13 mouse cellular contexts compared by ENCODE assay signal in the genomic region with DNA sequence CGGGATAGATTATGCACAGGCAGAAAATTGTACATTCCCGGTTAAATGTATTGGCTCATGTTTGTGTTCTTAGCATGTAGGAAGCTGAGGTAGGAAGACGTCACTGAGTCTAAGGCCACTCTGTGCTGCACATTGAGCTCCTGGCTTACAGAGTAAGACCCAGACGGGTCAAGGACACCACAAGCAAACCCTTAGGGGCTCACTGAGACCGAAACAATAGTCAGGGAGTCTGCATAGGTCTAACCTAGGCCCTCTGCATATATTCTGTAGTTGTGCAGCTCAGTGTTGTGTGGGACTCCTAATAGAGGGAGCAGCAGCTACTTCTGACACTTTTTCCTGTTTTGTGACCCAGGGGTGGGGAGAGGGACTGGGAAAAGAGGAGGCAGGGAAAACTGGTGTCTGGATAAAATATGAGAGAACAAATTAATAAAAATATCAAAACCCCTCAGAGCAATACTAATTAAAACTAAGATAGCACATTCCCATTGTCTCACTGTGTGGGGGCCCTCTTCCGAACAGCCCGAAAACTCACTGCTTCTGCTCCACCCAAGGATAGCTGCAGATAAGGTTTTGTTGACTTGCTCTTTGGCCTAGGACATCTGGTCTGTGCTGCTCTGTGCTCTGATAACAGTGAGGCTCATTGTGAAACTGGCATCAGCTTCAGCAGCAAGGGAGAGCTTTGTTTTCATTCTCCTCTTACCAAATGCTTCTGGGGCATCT. TPM values are rescaled to one million over a fixed set of nuclear protein-coding genes. Genes with fewer than 3 reads are reported as not detected.
A peak's percentile ranks its signal among the peaks of the same experiment; 100 is the strongest.
DNase-seq lines count a peak whose midpoint lies in the region; ATAC-seq lines count a peak whose summit lies in the region.
"Had no signal": no experiment of that assay in that cellular context is flagged by ENCODE, and none has a peak within 500 bp of the region (broad histone marks: within the 10 kb centered on the region; RNA-seq: fewer than 3 reads in every experiment).

No protein-coding gene starts in this region.

- WGBS in intestine, embryonic 16.5 days = 52% methylated on average over 7 of the region's 7 CpGs
- WGBS in stomach, embryonic 16.5 days = 70% methylated on average over 7 of the region's 7 CpGs

- no peaks in the 10 kb centered on the region; the same call in 1 of the 2 replicates for H3K36me3 ChIP-seq in intestine, embryonic 16.5 days (ENCODE audit: control insufficient read depth, insufficient read depth, low read length)
- no peaks in the 10 kb centered on the region for H3K36me3 ChIP-seq in stomach, embryonic 16.5 days (ENCODE audit: control insufficient read depth, insufficient read depth, low read length)

- H3K9me3 ChIP-seq in intestine, embryonic 16.5 days (ENCODE audit: control insufficient read depth, low read length) = no peaks in the 10 kb centered on the region
- no peaks in the 10 kb centered on the region for H3K9me3 ChIP-seq in stomach, embryonic 16.5 days (replicated peaks; ENCODE audit: control insufficient read depth, low read length)
- H3K9me3 ChIP-seq: G1E had no signal

- H3K27me3 ChIP-seq in intestine, embryonic 16.5 days (replicated peaks; ENCODE audit: control insufficient read depth, insufficient read depth, low read length) = no peaks in the 10 kb centered on the region
- H3K27me3 ChIP-seq in stomach, embryonic 16.5 days (ENCODE audit: control insufficient read depth, insufficient read depth, low read length) = no peaks in the 10 kb centered on the region

- H3K4me3 ChIP-seq in intestine, embryonic 16.5 days (ENCODE audit: low read length) = 0 out of 2 replicates have a peak overlapping the region, but pooled peaks have one; percentile 14
- no peak overlapping the region for H3K4me3 ChIP-seq in stomach, embryonic 16.5 days (replicated peaks; ENCODE audit: low read length)

- H3K4me2 ChIP-seq in intestine, embryonic 16.5 days (ENCODE audit: low read depth, low read length) = peak overlapping the region; percentile 32
- no peak overlapping the region for H3K4me2 ChIP-seq in stomach, embryonic 16.5 days (ENCODE audit: low read depth, low read length)
- H3K4me2 ChIP-seq: lung, embryonic 14.5 days had no signal

- peak; percentile 95 for ATAC-seq in intestine, embryonic 16.5 days
- peak; percentile 77 for ATAC-seq in stomach, embryonic 16.5 days (ENCODE audit: insufficient read depth, low FRiP score)

- 0 out of 2 replicates have a peak overlapping the region, but pooled peaks have one; percentile 14 for H3K9ac ChIP-seq in intestine, embryonic 16.5 days (ENCODE audit: low read depth, low read length)
- H3K9ac ChIP-seq in stomach, embryonic 16.5 days (ENCODE audit: low read length) = no peak overlapping the region
- H3K9ac ChIP-seq: lung, embryonic 14.5 days had no signal

- peak; percentile 54 for DNase-seq in layer of hippocampus, adult 9-11 months
- no peak for DNase-seq in layer of hippocampus, postnatal 25 days (ENCODE audit: extremely low spot score in 1 of 2, low spot score in 1 of 2)
- peak; percentile 20 for DNase-seq in embryo, embryonic 9.5 days (ENCODE audit: extremely low spot score)
- DNase-seq in neural tube, embryonic 10.5 days (ENCODE audit: extremely low spot score, low spot score) = no peak
- DNase-seq in lung, postnatal 10 days = no peak
- DNase-seq: adrenal gland, adult 8-10 months; kidney, postnatal 25 days; lung, embryonic 14.5 days; right cerebral cortex, adult 18-20 months; thymus, postnatal 36 days had no signal

- peaks cover 19% of the 10 kb centered on the region for H3K4me1 ChIP-seq in intestine, embryonic 16.5 days (ENCODE audit: control insufficient read depth, insufficient read depth, low read length)
- H3K4me1 ChIP-seq in stomach, embryonic 16.5 days (ENCODE audit: control insufficient read depth, insufficient read depth, low read length) = no peaks in the 10 kb centered on the region

- peak overlapping the region; percentile 93 for H3K27ac ChIP-seq in intestine, embryonic 16.5 days (ENCODE audit: low read length)
- H3K27ac ChIP-seq in stomach, embryonic 16.5 days (ENCODE audit: low read length) = no peak overlapping the region

RNA-seq across cellular contexts. Expression of a gene that starts 25.6 kb away (rescaled TPM):
- total RNA-seq in layer of hippocampus, postnatal 25 days (2021) = 10 to 100 TPM; 13.1 to 14.3 TPM
- polyA plus RNA-seq in intestine, embryonic 16.5 days (2015; fragmentation: Nextera tagmentation; extraction: Ambion mirVana) = 217 and 222 TPM in 2 replicates
- polyA plus RNA-seq in stomach, embryonic 16.5 days (2015; fragmentation: Nextera tagmentation; extraction: Ambion mirVana) = 243 and 264 TPM in 2 replicates
- polyA plus RNA-seq: G1E had no signal

Comparison
In these comparisons a context has a peak if more than half of its experiments do, and no peak if none do; other contexts are left out.
1. DNase-seq: peak in layer of hippocampus, adult 9-11 months (single experiment) and embryo, embryonic 9.5 days (single experiment); none in layer of hippocampus, postnatal 25 days (0 of 2), neural tube, embryonic 10.5 days (single experiment) and lung, postnatal 10 days (single experiment).